Mouse (Mus musculus) forebrain, embryonic 12.5 days (tissue): ENCODE measurements around the gene Clspn. TPM values are rescaled to one million over a fixed set of nuclear protein-coding genes. Genes with fewer than 3 reads are reported as not detected.

Experiments
- ATAC-seq: fragments of 200-750 bp; cut with Nextera tagmentation; 2 replicates; pipeline ENCODE4 v1.8.0; 2017; ENCODE audit warnings: moderate TSS enrichment; ENCODE audit not compliant: low FRiP score
- H3K27ac ChIP-seq: fragments of 300-500 bp; sonication (generic); 2 replicates; pipeline ENCODE4 v1.5.1; 2016; ENCODE audit warnings: mild to moderate bottlenecking
- H3K27me3 ChIP-seq: fragments of 300-500 bp; sonication (generic); 2 replicates; pipeline ENCODE4 v1.6.1; 2016; ENCODE audit warnings: mild to moderate bottlenecking
- H3K36me3 ChIP-seq: fragments of 300-500 bp; sonication (generic); replicated peaks from 2 replicates; pipeline ENCODE4 v1.6.1; 2016; ENCODE audit warnings: mild to moderate bottlenecking
- H3K4me1 ChIP-seq: fragments of 300-500 bp; sonication (generic); 2 replicates; pipeline ENCODE4 v1.6.1; 2016
- H3K4me2 ChIP-seq: fragments of 300-500 bp; sonication (generic); 2 replicates; pipeline ENCODE4 v1.6.1; 2016; ENCODE audit warnings: mild to moderate bottlenecking, moderate library complexity
- H3K4me3 ChIP-seq: fragments of 300-500 bp; sonication (generic); replicated peaks from 2 replicates; pipeline ENCODE4 v1.5.1; 2016; ENCODE audit warnings: mild to moderate bottlenecking
- H3K9ac ChIP-seq: fragments of 300-500 bp; sonication (generic); 2 replicates; pipeline ENCODE4 v1.6.1; 2016; ENCODE audit warnings: mild to moderate bottlenecking
- H3K9me3 ChIP-seq: fragments of 300-500 bp; sonication (generic); 2 replicates; pipeline ENCODE4 v1.6.1; 2016
- WGBS: fragments of 180-500 bp; shearing (Covaris S2); methylation state at CpG from one replicate; pipeline ENCODE4 v1.1.7; 2016; 5-methylcytosine and 5-hydroxymethylcytosine counted together
- polyA plus RNA-seq: library from polyadenylated mRNA; unstranded; fragments of >200 nt; fragmentation: Nextera tagmentation; extraction: Ambion mirVana; gene quantifications from 2 replicates; pipeline ENCODE4 v1.2.1, GENCODE M21; 2016

The Clspn gene
- polyA plus RNA-seq, 1 experiment from 2014 or later, result 47.8 TPM

GRCm38 (mm10) chr4:126616312-126616711 lies 59.6 kb downstream of the Clspn start:
- Histone ChIP-seq H3K27me3 (peaks cover 50% of the 10 kb centered on the region), H3K4me3 (no peak overlapping the region), H3K9me3 (no peaks in the 10 kb centered on the region), H3K9ac (no peak overlapping the region), H3K4me2 (no peak overlapping the region), H3K4me1 (peaks cover 12% of the 10 kb centered on the region), H3K27ac (no peak overlapping the region), H3K36me3 (no peaks in the 10 kb centered on the region)
- no peak for ATAC-seq
- 80% methylated on average over 4 of the region's 4 CpGs for WGBS

GRCm38 (mm10) chr4:126619691-126620330 lies 63.1 kb downstream of the Clspn start:
- Histone ChIP-seq H3K4me3 (peak overlapping the region; percentile 30), H3K4me1 (peaks cover 12% of the 10 kb centered on the region), H3K27me3 (peaks cover 41% of the 10 kb centered on the region), H3K9me3 (no peaks in the 10 kb centered on the region), H3K36me3 (no peaks in the 10 kb centered on the region), H3K27ac (peak overlapping the region; percentile 90), H3K9ac (peak overlapping the region; percentile 68), H3K4me2 (peak overlapping the region; percentile 59)
- ATAC-seq, result peak; percentile 85
- WGBS, result 3% methylated on average over 33 of the region's 33 CpGs

GRCm38 (mm10) chr4:126620349-126620874 lies 63.7 kb downstream of the Clspn start:
- peaks cover 12% of the 10 kb centered on the region for H3K4me1 ChIP-seq
- H3K27me3 ChIP-seq, result peaks cover 41% of the 10 kb centered on the region
- 22% methylated on average over 13 of the region's 13 CpGs for WGBS
- peak overlapping the region; percentile 68 for H3K9ac ChIP-seq
- peak overlapping the region; percentile 90 for H3K27ac ChIP-seq
- H3K36me3 ChIP-seq, result no peaks in the 10 kb centered on the region
- H3K9me3 ChIP-seq, result no peaks in the 10 kb centered on the region
- H3K4me3 ChIP-seq, result peak overlapping the region; percentile 30
- ATAC-seq, result no peak; the same call in 1 of the 2 replicates
- peak overlapping the region; percentile 59 for H3K4me2 ChIP-seq

- peaks cover 28% of the 10 kb centered on the region; the same call in 1 of the 2 replicates for H3K27me3 ChIP-seq
- peak overlapping the region; percentile 46 for H3K4me2 ChIP-seq
- H3K4me1 ChIP-seq, result peaks cover 16% of the 10 kb centered on the region
- H3K9ac ChIP-seq, result 0 out of 2 replicates have a peak overlapping the region, but pooled peaks have one; percentile 33
- no peaks in the 10 kb centered on the region for H3K36me3 ChIP-seq
- H3K9me3 ChIP-seq, result no peaks in the 10 kb centered on the region
- H3K4me3 ChIP-seq, result peak overlapping the region; percentile 0; the same call in 1 of the 2 replicates
- peak overlapping the region; percentile 75; the same call in 1 of the 2 replicates for H3K27ac ChIP-seq
- peak; percentile 70 for ATAC-seq
- 1% methylated on average over 23 of the region's 23 CpGs for WGBS
Observed at GRCm38 (mm10) chr4:126627021-126627681, 70.4 kb downstream of the Clspn start.

GRCm38 (mm10) chr4:126631922-126632321 lies 75.2 kb downstream of the Clspn start:
- H3K4me3 ChIP-seq, result no peak overlapping the region
- ATAC-seq, result no peak
- peaks cover 17% of the 10 kb centered on the region for H3K4me1 ChIP-seq
- WGBS, result 52% methylated on average over 2 of the region's 2 CpGs
- no peaks in the 10 kb centered on the region for H3K36me3 ChIP-seq
- no peak overlapping the region for H3K27ac ChIP-seq
- H3K9me3 ChIP-seq, result no peaks in the 10 kb centered on the region
- H3K4me2 ChIP-seq, result no peak overlapping the region
- no peak overlapping the region for H3K9ac ChIP-seq
- peaks cover 30% of the 10 kb centered on the region for H3K27me3 ChIP-seq

- peaks cover 32% of the 10 kb centered on the region for H3K27me3 ChIP-seq
- no peak for ATAC-seq
- H3K36me3 ChIP-seq, result no peaks in the 10 kb centered on the region
- H3K4me1 ChIP-seq, result peaks cover 9% of the 10 kb centered on the region; the same call in 1 of the 2 replicates
- H3K4me3 ChIP-seq, result no peak overlapping the region
- WGBS, result 72% methylated on average over 3 of the region's 3 CpGs
- no peak overlapping the region for H3K9ac ChIP-seq
- H3K4me2 ChIP-seq, result no peak overlapping the region
- H3K27ac ChIP-seq, result no peak overlapping the region
- H3K9me3 ChIP-seq, result no peaks in the 10 kb centered on the region
Observed at GRCm38 (mm10) chr4:126632668-126633067, 75.9 kb downstream of the Clspn start.

GRCm38 (mm10) chr4:126636330-126636729 lies 79.6 kb downstream of the Clspn start:
- no peak overlapping the region for H3K4me2 ChIP-seq
- H3K27me3 ChIP-seq, result peaks cover 36% of the 10 kb centered on the region

GRCm38 (mm10) chr4:126637446-126637845 lies 80.7 kb downstream of the Clspn start:
- H3K4me1 ChIP-seq, result 0 out of 2 replicates have a peak, but pooled peaks cover 5% of the 10 kb centered on the region
- H3K4me3 ChIP-seq, result no peak overlapping the region
- no peaks in the 10 kb centered on the region for H3K36me3 ChIP-seq
- no peak for ATAC-seq
- peaks cover 36% of the 10 kb centered on the region for H3K27me3 ChIP-seq
- H3K4me2 ChIP-seq, result no peak overlapping the region
- no peaks in the 10 kb centered on the region for H3K9me3 ChIP-seq
- H3K27ac ChIP-seq, result no peak overlapping the region
- H3K9ac ChIP-seq, result no peak overlapping the region
- WGBS, result 70% methylated on average over 4 of the region's 4 CpGs

More at GRCm38 (mm10) chr4:126636330-126636729, 79.6 kb downstream of the Clspn start:
- H3K4me1 ChIP-seq, result 0 out of 2 replicates have a peak, but pooled peaks cover 5% of the 10 kb centered on the region
- no peaks in the 10 kb centered on the region for H3K36me3 ChIP-seq
- WGBS, result 24% methylated on average over 11 of the region's 11 CpGs
- H3K9ac ChIP-seq, result no peak overlapping the region
- H3K4me3 ChIP-seq, result no peak overlapping the region
- no peak for ATAC-seq
- no peak overlapping the region for H3K27ac ChIP-seq
- no peaks in the 10 kb centered on the region for H3K9me3 ChIP-seq

GRCm38 (mm10) chr4:126639339-126639738 lies 82.6 kb downstream of the Clspn start:
- H3K4me1 ChIP-seq, result 0 out of 2 replicates have a peak, but pooled peaks cover 7% of the 10 kb centered on the region
- H3K4me3 ChIP-seq, result no peak overlapping the region
- no peak overlapping the region for H3K9ac ChIP-seq
- no peak for ATAC-seq
- peaks cover 40% of the 10 kb centered on the region for H3K27me3 ChIP-seq
- H3K36me3 ChIP-seq, result no peaks in the 10 kb centered on the region
- WGBS, result 47% methylated on average over 7 of the region's 7 CpGs
- no peak overlapping the region for H3K4me2 ChIP-seq
- no peaks in the 10 kb centered on the region for H3K9me3 ChIP-seq
- H3K27ac ChIP-seq, result no peak overlapping the region

- no peak overlapping the region for H3K27ac ChIP-seq
- ATAC-seq, result no peak
- H3K9me3 ChIP-seq, result no peaks in the 10 kb centered on the region
- H3K9ac ChIP-seq, result no peak overlapping the region
- WGBS, result 43% methylated on average over 9 of the region's 9 CpGs
- H3K4me1 ChIP-seq, result 0 out of 2 replicates have a peak, but pooled peaks cover 2% of the 10 kb centered on the region
- H3K36me3 ChIP-seq, result no peaks in the 10 kb centered on the region
- no peak overlapping the region for H3K4me3 ChIP-seq
- peaks cover 24% of the 10 kb centered on the region for H3K27me3 ChIP-seq
- H3K4me2 ChIP-seq, result no peak overlapping the region
Observed at GRCm38 (mm10) chr4:126641901-126642300, 85.2 kb downstream of the Clspn start.
